Mouse (Mus musculus) spleen, adult 18-20 months (tissue): ENCODE measurements around the gene Olfr898.

Experiments
- DNase-seq, 2 experiments: peaks; one replicate each; pipeline ENCODE4 v3.0.0; 2022; ENCODE audit warnings: mixed read lengths in 2 of 2

Olfr898 gene

DNA sequence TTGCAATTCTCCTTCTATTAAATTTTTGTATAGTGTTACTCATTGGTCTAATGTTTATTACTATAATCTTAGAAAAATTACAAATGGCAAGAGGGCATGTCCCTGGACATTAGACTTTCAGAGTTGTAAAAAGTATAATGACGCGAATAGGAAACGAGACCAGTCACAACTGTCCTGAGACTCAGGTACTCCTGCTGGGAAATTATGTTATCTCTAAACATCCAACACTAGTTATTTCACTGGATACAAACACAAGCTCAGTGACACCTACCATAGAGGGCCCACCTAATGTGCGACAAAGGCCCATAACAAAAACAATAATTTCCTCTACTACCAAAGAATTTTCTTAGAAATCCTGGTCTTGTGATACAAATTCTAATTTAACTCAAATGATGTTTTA, at the start of gene Olfr898:
Olfr898 (plus strand) TSS at position 301 of the 400 bp plus-strand sequence.
- DNase-seq: no peak

DNA sequence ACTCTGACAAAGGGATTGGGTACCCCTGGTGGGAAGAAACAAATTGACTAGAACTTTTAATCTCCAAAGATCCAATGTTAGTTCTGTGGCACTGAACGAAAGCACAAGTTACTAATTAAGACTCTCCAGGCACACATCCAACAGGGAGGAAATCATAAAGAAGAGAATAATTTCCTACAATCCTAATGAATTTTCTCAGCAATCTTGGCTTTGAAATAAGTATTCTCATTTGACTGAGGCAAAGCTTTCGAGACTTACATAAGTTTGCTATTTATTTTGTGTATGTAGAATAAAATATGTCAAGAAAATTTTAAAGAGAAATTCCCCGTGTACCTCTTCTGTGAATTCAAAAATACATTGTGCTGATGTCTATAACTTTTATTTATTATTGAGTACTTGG, 19.5 kb upstream of the Olfr898 start, which contains the start of gene Olfr25:
Olfr25 (plus strand) TSS at position 301 of the 400 bp plus-strand sequence.
- no peak for DNase-seq

DNA sequence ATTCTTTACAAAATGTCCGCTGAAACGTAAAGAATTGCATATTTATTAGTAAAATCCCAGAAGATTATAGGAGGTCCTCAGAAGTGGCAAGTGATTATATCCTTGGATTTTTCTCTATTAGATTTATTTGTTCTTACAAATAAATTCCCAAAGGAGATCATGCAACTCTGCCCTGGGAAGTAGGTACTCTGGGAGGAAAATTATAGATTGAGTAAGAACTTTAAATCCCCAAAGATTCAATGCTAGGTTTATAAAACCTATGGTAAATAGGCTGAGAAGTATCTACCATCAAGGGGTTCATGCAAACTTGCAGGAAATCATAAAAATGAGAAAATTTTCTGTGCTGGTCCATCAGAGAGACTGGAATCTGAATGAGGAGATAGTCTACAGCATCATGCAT, 18.4 kb downstream of the Olfr898 start, which contains the start of gene Olfr250:
Olfr250 (plus strand) TSS at position 301 of the 400 bp plus-strand sequence.
- DNase-seq: no peak

DNA sequence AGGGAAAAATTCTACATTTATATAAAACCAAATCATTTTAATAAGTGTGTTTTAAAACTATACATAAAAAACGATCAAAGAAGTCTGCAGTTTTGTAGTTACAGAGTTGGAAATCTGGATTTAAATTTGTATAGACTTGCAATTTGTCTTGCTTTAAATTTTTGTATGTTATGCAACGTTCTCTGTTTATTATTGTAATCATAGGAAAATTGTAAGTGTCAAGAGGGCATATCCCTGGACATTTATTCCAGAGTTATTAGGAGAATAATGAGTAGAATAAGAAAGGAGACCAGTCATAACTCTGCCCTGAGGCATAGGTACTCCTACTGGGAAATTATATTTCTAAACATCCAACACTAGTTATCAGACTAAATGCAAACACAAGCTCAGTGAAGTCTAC, 28.6 kb downstream of the Olfr898 start, which contains the start of gene Olfr251:
Olfr251 (plus strand) TSS at position 301 of the 400 bp plus-strand sequence.
- no peak for DNase-seq

DNA sequence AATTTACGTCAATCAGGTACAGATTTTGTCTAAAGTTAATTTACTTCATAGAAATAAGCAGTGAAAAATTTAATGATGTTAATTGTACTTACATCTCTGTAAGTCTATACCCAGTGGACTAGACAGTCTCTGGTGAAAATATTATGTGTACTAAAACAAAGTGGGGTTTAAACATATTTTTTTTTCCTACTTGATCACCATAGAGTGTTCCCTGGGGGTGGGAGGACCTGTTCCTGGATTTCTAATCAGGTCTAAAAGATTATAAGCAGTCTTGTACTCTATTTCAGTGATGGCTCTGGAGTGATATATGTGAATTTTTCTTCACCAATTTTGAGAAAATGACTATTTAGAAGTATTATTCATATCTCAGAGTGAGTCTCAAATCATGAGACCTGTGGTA, 53.2 kb downstream of the Olfr898 start, which contains the start of gene Olfr147:
Olfr147 (plus strand) TSS at position 301 of the 400 bp plus-strand sequence.
- DNase-seq: no peak
